Mouse (Mus musculus) brain, adult 2 months (tissue): ENCODE measurements around the gene Cyp2a4.
"Not testable (repeated sequence)": the region's sequence is repeated elsewhere in the genome, so short reads cannot be mapped to it uniquely, and the experiment has no call there.

ENCODE experiments used
- DNase-seq: peaks from one replicate; pipeline ENCODE4 v3.0.0; 2011; ENCODE audit warnings: low read depth, low spot score

Cyp2a4 gene

DNA sequence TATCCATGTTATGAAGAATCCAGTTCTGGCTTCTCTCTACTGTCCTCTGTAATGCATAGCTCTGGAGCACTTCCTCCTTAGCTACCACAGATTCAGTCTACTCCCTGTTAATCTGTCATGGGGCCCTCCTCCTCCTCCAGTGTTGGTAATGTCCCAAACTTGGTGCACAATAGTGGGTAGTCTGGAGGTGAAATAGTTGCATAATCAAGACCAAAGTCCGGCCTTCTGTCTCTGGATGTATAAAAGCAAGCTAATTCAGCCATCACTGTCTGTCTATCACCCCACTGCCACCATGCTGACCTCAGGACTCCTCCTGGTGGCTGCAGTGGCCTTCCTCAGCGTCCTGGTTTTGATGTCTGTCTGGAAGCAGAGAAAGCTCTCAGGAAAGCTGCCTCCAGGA, at the start of gene Cyp2a4:
Gene Cyp2a4, plus strand, starts transcription at position 244 of the 400 bp plus-strand sequence.
- not testable (repeated sequence) for DNase-seq

DNA sequence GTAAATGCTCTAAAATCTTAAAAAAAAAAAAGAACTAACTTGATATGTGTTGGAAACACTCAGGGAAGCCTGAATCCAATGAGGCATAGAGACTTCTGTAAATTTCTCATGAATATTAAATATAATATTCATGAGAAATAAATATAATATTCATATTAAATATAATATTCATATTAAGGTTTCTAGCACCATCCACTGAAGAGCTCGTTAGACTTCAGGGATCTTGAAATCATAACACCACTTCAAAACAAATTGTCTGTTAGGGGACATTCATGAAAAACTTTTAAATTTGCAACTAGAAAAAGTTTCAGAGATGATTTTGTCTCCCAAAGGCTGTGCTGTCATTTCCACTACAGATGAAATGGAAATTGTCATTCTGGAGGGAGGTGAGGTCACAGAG, 46.9 kb upstream of the Cyp2a4 start, which contains the start of gene Vmn1r184:
Gene Vmn1r184, plus strand, starts transcription at position 301 of the 400 bp plus-strand sequence.
- DNase-seq, result not testable (repeated sequence)

DNA sequence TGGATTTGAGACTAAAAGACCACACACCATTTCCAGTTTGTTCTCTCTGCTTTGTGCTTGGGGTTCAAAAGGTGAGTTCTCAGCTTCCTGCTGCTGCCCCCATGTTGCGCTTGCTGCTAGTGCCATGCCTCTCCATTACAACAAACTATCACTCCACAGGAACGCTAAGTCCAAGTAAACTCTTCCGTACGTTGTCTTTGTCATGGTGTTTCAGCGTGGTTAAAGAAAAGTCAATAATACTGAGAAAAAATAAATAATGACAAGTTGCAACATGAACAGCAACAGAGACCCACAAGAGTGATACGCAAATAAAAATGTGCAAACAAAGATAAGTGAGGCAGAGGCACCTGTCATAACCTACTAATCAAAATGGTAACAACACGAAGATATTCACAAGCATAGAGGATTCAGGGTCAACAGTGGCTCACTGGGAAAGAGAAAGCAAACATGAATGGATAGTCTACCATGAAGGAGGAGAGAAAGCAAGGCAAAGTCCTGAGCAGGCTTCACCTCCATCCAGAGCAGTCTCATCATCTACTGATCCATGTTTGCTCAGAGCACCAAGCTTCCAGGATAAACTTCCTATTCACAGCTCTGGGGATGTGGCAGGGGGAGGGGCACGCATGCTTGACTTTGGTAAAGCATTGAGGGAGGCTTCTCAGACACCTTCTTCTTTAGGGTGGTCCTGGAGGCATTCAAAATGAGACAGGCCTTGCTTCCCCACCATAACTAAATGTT, 3.4 kb upstream of the Cyp2a4 start:
- DNase-seq, result not testable (repeated sequence)

DNA sequence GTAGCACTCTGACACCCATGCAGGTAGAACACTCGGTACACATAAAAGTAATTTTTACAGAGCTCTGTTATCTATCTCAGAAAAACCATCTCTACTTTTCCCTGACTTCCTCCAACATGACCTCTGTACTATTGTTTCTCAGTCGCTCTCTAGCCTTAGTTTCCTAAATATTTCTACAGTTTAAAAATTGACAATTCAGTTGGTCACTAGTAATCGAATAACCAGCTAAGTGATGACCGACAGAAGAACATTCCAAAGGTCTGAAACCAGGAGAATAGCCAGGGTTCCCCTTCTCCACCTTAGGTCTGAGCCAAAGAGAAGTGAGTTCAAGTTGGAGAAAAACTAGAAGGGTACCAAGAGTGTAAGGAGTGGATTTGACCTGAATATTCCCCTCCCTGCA, 4.8 kb downstream of the Cyp2a4 start:
- not testable (repeated sequence) for DNase-seq

DNA sequence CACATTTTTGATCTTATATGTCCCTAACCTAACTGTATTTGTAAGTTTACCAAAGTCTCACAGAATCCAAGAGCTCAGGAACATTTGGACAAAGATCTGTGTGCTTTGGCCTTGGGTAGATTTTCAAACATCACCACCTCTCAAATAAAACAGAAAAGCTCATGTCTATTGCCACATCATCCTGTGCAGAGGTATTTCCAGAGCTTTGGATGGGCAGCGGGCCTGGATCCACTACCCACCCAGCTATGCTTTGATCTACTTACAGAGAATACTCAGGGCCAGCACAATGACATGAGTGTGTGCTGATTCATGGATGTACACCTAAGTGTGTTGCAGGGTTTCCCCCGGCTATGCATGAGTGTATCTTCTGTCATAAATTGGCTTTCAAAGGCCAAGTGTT, 8.2 kb downstream of the Cyp2a4 start:
- DNase-seq, result not testable (repeated sequence)

DNA sequence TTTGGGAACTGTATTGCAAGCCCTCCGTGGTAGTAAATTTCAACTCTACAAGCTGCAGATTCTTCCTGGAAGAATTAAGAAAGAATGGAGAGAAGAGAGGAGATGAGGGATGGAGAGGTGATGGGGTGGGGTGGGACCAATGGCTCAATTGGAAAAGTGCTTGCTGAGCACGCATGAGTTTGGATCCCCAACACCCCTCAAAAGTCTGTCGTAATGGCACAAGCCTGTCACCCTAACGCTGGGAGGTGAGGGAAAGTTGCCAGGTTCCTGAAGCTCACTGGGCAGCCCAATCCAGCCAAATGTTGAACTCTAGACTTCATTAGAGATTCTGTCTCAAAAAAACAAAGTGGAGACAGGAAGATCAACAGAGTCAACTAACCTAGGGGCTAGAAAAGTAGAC, 8.8 kb downstream of the Cyp2a4 start:
- not testable (repeated sequence) for DNase-seq

DNA sequence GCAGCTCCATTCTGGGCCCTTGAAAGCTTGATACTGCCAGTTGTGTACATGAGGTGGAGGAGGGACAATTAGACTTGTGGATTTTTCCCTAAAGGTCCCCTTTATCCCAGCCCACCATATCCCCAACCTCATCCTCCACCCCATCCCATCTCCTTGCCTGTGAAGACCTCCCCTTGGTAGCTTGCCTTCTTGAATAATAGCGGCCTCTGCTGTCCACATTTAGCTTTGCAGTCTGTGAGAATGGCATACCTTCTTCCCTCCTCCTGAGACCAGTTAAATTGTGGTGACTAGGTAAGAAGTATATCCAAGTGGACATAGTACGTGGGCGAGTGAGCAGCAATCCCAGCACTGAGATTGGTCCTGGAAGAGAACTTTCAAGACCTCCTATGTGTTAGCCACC, 13.4 kb downstream of the Cyp2a4 start:
- not testable (repeated sequence) for DNase-seq

DNA sequence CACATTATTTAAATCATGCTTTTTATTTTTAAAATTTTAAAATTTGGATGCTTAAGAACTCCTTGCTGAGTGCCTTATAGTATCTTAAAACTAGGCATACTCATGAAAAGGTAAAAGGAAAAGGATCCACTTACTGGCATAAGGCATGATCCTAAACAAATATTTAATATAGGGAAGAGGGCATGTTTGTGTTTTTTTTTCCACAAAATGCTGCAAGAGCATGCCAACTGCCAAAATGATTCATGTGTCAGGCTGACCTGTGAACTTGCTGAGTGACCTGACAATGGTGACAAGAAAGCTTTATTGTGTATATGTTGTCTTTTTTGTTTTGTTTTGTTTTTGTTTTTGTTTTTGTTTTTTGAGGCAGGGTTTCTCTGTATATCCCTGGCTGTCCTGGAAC, 43.2 kb downstream of the Cyp2a4 start:
- DNase-seq, result not testable (repeated sequence)

DNA sequence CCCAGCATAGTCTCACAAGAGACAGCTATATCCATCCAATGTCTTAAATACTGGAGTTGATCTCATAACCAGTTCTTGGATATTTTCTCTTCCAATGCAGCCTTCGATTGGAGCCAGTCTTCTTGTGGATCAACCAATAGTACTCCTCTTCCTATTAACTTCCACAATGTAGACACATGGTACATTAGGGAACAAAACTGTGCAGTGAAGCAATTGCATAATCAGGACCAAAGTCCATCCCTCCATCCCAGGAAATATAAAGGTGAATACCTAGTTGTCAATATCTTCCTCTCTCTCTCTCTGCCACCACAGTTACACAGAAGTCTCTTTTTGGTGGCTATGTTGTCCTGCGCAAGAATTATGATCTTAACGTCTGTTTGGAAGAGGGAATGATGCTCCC, 45.3 kb downstream of the Cyp2a4 start:
- not testable (repeated sequence) for DNase-seq

DNA sequence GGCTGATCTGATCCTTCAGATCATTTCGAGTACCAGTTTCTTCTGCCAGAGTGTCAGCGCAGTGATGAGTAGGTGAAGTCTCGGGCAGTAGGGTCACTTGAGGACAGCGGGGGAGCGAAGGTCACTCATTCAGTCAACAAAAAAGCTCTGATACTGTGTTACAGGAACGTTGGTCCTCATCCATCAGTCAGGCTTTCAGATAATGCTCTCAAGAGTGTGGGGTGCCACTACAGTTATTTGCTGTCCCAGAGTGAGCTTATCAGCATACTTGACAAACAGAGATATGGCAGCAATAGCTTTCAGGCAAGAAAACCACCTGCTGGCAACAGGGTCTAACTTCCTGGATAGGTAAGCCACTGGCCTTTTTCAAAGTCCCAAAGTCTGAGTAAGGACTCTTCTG, 49.8 kb downstream of the Cyp2a4 start:
- not testable (repeated sequence) for DNase-seq
